Mouse (Mus musculus): ENCODE results near the gene Mixl1. TPM values are rescaled to one million over a fixed set of nuclear protein-coding genes. Genes with fewer than 3 reads are reported as not detected.
A peak's percentile ranks its signal among the peaks of the same experiment; 100 is the strongest.

The Mixl1 gene
- polyA plus RNA-seq (2015; fragmentation: Nextera tagmentation; extraction: Ambion mirVana): 0.34 and 0.46 TPM in 2 replicates

DNA sequence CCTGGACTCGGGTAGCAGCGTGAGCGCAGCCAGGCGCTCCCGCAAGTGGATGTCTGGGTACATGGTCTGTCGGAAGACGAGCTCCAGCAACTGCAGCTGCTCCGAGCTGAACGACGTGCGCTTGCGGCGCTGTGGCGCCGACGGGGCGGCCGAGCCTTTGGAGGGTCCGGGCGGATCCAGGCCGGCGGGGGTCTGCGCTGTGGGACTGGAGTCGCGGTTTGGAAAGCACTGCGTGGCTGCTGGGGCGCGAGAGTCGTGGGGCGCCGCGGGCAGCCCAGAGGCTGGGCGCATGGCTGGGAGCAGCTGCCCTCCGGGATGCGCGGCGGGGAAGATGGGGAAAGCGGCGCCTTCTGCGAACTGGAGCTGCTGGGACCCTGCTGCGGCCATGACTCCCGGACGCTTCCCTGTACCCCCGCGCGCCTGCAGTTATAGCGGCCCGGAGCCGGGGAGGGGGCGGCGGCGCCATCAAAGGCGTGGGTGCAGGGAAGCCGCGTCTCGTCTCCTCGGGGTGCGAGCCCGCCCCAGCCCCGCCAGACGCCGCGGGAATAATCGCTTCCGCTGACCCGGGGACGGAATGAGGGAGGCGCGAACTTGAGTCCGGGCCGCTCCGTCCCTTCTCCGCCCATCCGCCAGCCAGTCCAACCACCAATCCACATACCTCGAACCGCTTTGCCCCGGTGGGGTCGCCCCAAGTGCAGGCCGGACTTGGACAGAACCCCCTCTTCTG lies at the start of gene Mixl1:
Gene Mixl1, minus strand, starts transcription at position 409 of the 727 bp plus-strand sequence.
- peaks cover 64% of the 10 kb centered on the region for H3K27me3 ChIP-seq
- H3K4me3 ChIP-seq: peak within 1 kb of the TSS; percentile 53
- peak within 1 kb of the TSS; percentile 76 for H3K4me2 ChIP-seq (replicated peaks)
- peak within 1 kb of the TSS; percentile 62 for H3K9ac ChIP-seq
- peaks cover 12% of the 10 kb centered on the region for H3K4me1 ChIP-seq
- WGBS: under 1% methylated on average over 79 of the region's 79 CpGs
- peaks cover 10% of the 10 kb centered on the region for H3K36me3 ChIP-seq
- peak; percentile 71; the same call in 1 of the 2 replicates for ATAC-seq (ENCODE audit: low FRiP score, low read depth)
- no peaks in the 10 kb centered on the region for H3K9me3 ChIP-seq
- no peak within 1 kb of the TSS for H3K27ac ChIP-seq

DNA sequence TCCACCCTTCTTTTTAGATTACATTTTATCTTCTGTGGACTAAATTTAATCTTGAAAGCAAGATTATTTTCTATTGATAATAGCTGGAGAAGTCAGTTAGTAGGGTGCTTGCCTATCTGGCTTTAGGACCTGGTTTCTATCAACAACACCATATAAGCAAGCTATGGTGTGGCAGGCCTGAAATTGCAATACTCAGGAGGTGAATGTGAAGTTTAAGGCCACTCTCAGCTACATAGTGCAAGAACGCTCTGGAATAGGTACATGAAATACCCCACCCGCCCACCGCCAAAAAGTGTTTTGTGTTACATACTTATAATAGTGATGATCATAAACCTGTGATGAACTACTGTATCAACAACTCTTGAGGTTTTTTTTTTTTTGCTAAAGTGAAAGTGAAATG lies 32.4 kb upstream of the Mixl1 start:
- H3K4me3 ChIP-seq: no peak overlapping the region
- no peak overlapping the region for H3K4me2 ChIP-seq (replicated peaks)
- peaks cover 36% of the 10 kb centered on the region for H3K4me1 ChIP-seq
- ATAC-seq (ENCODE audit: low FRiP score, low read depth): no peak
- H3K9me3 ChIP-seq: no peaks in the 10 kb centered on the region
- no peaks in the 10 kb centered on the region for H3K27me3 ChIP-seq
- H3K9ac ChIP-seq: no peak overlapping the region
- no peak overlapping the region for H3K27ac ChIP-seq
- WGBS: 95% methylated on average over 3 of the region's 3 CpGs
- H3K36me3 ChIP-seq: peaks cover 9% of the 10 kb centered on the region

DNA sequence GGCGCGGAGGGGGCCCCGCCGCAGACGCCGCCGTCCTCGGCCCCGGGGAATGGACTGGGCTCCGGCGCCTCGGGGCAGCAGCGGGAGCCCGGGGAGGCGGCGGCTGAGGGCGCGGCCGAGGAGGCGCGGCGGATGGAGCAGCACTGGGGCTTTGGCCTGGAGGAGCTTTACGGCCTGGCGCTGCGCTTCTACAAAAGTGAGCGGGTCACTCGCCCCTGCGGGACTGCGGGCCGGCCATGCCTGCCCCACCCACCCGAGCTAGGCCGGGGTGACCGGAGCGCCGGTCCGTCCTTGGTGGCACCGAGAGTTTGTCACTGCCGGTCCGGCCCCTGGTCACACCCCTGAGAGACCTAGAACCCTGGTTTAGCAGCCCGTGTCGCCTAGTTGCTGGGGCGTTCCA lies 29.3 kb upstream of the Mixl1 start:
- Histone ChIP-seq H3K4me1 (peaks cover 36% of the 10 kb centered on the region), H3K4me2 (replicated peaks) (peak overlapping the region; percentile 81), H3K27ac (peak overlapping the region; percentile 93), H3K4me3 (peak overlapping the region; percentile 99), H3K9me3 (no peaks in the 10 kb centered on the region), H3K9ac (peak overlapping the region; percentile 99), H3K36me3 (no peaks in the 10 kb centered on the region), H3K27me3 (no peaks in the 10 kb centered on the region)
- WGBS: 0% methylated on average over 28 of the region's 42 CpGs
- ATAC-seq (ENCODE audit: low FRiP score, low read depth): peak; percentile 73

DNA sequence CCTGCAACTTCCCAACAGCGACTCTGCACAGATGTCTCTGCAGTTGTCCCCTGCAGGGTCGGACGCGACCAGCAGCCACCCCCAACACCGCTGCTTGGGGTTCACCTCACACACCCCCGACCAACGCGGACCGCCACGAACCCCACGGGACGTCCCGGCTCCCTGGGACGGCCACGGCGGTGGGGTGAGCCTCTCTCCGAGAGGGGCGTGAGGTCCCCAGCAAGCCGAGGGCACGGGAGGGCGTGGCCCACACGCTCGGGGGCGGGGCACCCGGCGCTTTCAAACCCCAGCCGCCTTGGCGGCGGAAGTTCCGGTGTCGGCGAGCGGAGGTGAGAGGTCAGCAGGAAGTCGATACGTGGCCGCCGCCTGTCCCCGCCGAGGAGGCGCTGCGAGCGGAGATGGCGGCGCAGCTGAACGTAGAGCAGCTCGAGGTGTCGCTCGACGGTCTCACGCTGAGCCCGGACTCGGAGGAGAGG lies 28.9 kb upstream of the Mixl1 start, which contains the start of gene Acbd3:
Gene Acbd3, plus strand, starts transcription at position 340 of the 476 bp plus-strand sequence.
- H3K4me2 ChIP-seq (replicated peaks): peak within 1 kb of the TSS; percentile 81
- H3K4me3 ChIP-seq: peak within 1 kb of the TSS; percentile 99
- 0% methylated on average over 52 of the region's 52 CpGs for WGBS
- peak within 1 kb of the TSS; percentile 99 for H3K9ac ChIP-seq
- peak within 1 kb of the TSS; percentile 93 for H3K27ac ChIP-seq
- H3K36me3 ChIP-seq: no peaks in the 10 kb centered on the region
- peaks cover 36% of the 10 kb centered on the region for H3K4me1 ChIP-seq
- no peaks in the 10 kb centered on the region for H3K27me3 ChIP-seq
- no peaks in the 10 kb centered on the region for H3K9me3 ChIP-seq
- ATAC-seq (ENCODE audit: low FRiP score, low read depth): peak; percentile 94

DNA sequence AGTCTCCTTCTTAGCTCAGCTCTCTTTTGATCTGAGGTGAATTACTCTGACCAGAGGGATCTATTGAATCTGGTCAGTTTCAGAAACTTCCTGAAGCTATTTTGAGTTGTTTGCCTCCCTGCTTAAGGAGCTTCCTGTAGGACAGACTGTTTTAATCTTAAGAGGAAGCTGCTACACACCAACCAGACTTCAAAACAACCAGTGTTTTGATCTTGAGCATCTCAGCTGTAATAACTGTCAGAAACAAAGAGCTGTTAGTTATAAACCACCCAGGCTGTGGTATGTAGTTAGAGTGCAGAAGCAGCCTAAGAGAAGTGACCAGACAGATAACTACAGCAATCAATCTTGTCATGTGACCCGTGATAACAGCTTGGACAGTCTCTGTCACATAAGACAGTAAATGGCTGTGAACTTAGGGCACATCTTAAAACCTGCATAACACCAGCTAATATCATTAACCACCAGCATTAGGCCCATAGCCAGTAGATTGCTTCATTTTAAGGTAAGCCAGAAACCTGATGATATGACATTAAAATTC lies 26.9 kb upstream of the Mixl1 start:
- no peaks in the 10 kb centered on the region for H3K27me3 ChIP-seq
- no peak overlapping the region for H3K4me3 ChIP-seq
- no peak overlapping the region for H3K9ac ChIP-seq
- H3K4me1 ChIP-seq: peaks cover 28% of the 10 kb centered on the region
- 24% methylated on average over 1 of the region's 1 CpGs for WGBS
- no peak for ATAC-seq (ENCODE audit: low FRiP score, low read depth)
- H3K4me2 ChIP-seq (replicated peaks): no peak overlapping the region
- H3K36me3 ChIP-seq: no peaks in the 10 kb centered on the region
- H3K27ac ChIP-seq: no peak overlapping the region
- no peaks in the 10 kb centered on the region for H3K9me3 ChIP-seq

DNA sequence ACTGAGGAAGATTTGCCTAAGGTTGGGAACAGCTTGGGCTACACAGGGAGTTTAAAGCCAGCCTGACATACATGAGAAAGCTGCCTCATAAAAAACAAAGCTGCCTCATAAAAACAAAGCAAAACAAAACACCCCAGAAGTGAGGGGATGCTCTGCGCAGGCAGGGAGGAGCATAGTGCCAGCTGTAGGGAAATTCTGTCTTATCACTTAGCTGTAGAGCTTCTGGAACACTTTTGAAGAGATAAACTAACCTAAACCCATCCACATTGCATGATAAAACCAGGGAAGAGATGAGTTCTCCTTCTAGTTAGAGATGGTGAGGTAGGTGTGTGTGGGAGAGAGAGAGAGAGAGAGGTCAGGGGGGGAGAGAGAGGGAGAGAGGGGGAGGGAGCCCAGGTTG lies 25.8 kb upstream of the Mixl1 start:
- H3K9me3 ChIP-seq: no peaks in the 10 kb centered on the region
- no peak overlapping the region for H3K4me3 ChIP-seq
- H3K36me3 ChIP-seq: no peaks in the 10 kb centered on the region
- no peak for ATAC-seq (ENCODE audit: low FRiP score, low read depth)
- H3K4me1 ChIP-seq: peaks cover 18% of the 10 kb centered on the region
- H3K4me2 ChIP-seq (replicated peaks): no peak overlapping the region
- no peaks in the 10 kb centered on the region for H3K27me3 ChIP-seq
- H3K27ac ChIP-seq: no peak overlapping the region
- no peak overlapping the region for H3K9ac ChIP-seq
- WGBS: 50% methylated on average over 1 of the region's 1 CpGs

DNA sequence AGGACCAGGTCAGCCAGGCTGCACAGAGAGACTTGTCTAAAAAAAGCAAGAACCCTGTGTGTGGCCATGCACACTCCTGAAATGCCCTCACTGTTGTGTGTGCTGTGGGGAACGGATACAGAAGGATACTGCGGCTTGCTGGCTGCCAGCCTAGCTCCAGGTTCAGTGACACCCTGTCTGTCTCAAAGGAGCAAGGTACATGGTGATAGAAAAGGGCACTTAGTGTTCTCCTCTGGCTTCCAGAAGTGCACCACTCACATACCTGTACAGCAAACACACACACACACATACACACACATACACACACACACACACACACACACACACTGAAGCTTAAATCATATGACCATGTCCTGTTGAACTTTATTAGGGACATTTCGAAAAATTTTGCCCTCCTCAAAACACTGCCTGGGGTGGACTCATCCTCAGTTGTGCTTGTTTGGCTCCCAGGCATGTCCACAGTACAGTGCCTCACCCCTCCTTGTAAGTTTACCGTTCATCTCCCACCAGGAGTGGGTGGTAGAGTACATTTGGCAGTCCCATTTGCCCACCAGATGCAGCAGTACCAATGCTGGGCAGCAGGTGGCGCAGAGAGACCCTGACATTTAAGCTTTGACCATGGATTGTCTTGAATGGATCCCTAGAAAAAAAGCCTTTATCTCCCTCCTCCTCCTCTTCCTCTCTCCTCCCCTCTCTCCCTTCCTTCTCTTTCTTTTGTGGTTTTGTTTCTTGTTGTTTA lies 23.3 kb upstream of the Mixl1 start:
- Histone ChIP-seq H3K9ac (no peak overlapping the region), H3K27ac (no peak overlapping the region), H3K4me3 (no peak overlapping the region), H3K4me2 (replicated peaks) (no peak overlapping the region), H3K36me3 (no peaks in the 10 kb centered on the region), H3K27me3 (no peaks in the 10 kb centered on the region), H3K9me3 (no peaks in the 10 kb centered on the region), H3K4me1 (peaks cover 5% of the 10 kb centered on the region)
- 49% methylated on average over 5 of the region's 5 CpGs for WGBS
- ATAC-seq (ENCODE audit: low FRiP score, low read depth): no peak

DNA sequence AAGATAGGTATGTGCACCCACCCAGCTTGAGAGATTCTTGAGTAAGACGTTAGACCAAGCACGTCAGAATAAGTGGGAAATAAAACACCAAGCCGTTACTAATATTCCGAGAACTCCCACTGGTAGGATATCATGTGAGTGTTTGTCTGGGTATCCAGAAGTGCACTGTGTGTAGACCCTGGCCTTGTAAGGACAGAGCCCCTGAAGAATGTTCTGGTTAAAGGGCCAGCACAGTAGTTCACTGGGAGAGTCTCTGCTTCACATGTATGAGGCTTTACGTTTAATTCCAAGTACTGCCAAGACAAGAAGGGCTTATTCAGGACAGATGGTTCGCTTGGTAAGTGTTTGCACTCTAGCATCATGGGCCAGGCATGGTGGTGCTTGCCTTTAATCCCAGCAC lies 22.6 kb upstream of the Mixl1 start:
- Histone ChIP-seq H3K4me3 (no peak overlapping the region), H3K9ac (no peak overlapping the region), H3K27me3 (no peaks in the 10 kb centered on the region), H3K36me3 (no peaks in the 10 kb centered on the region), H3K4me1 (no peaks in the 10 kb centered on the region), H3K27ac (no peak overlapping the region), H3K9me3 (no peaks in the 10 kb centered on the region), H3K4me2 (replicated peaks) (no peak overlapping the region)
- no peak for ATAC-seq (ENCODE audit: low FRiP score, low read depth)
- 89% methylated on average over 6 of the region's 6 CpGs for WGBS

DNA sequence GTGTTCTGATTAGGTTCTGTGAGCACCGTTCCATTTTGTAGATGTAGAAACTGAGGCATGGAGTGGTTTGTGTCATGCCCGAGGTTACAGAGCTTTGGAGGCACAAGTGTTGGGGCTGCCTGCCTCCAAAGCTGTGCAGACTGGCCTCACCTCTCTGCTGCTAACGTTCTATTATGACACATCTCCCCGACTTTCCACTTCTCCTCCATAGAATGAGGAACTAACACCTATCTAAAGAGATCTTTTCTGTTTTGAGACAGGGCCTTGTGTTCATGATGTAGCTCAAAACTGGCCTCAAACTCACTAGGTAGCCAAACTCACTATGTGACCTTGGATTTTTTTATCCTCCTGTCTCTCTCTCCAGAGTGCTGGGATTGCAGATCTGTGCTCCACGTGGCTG lies 21.9 kb upstream of the Mixl1 start:
- Histone ChIP-seq H3K9me3 (no peaks in the 10 kb centered on the region), H3K27ac (no peak overlapping the region), H3K4me2 (replicated peaks) (no peak overlapping the region), H3K9ac (no peak overlapping the region), H3K4me3 (no peak overlapping the region), H3K4me1 (no peaks in the 10 kb centered on the region), H3K36me3 (no peaks in the 10 kb centered on the region), H3K27me3 (0 out of 2 replicates have a peak, but pooled peaks cover 2% of the 10 kb centered on the region)
- 79% methylated on average over 5 of the region's 5 CpGs for WGBS
- ATAC-seq (ENCODE audit: low FRiP score, low read depth): no peak

DNA sequence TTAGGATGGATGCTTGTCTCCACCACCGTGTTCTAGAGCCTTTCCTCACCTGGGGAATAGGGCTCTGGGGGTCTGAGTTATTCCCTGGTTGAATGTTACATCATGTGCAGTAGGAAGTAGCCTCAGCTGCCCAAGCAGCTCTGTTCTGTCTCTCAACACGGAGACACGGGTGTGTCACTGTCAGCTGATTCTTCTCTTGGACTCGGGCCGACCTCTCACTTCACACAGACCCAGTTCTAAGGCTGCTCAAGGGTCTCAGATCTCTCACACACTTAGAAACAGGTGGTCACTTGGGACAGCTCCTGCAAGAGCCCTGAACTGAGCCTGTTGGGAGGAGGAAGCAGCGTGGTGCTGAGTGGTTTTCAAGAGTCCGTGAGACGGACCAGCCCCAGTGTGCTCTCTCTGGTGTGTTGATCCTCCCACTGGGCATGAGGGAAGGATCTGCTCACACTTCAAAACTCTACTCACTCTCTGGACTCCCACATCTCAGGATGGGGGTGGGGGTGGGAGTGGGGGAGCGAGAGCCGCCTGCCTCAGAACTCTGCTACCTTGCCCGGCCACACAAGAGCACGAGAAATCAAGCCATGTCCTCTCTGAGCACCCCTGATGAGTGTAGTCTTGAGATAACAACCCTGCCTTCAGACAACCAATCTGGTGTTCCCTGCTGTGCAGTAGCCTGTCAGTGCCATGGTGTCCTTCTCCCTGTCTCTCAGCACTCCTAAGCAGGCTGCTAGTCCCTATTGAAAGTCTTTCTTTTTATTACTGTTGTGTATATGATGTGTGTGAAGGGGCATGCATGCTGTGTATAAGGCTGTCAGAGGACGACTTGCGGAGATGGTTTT lies 12.3 kb upstream of the Mixl1 start:
- no peak overlapping the region for H3K4me2 ChIP-seq (replicated peaks)
- WGBS: 64% methylated on average over 14 of the region's 14 CpGs
- no peaks in the 10 kb centered on the region for H3K9me3 ChIP-seq
- no peaks in the 10 kb centered on the region for H3K4me1 ChIP-seq
- no peak overlapping the region for H3K4me3 ChIP-seq
- H3K9ac ChIP-seq: no peak overlapping the region
- H3K27me3 ChIP-seq: 0 out of 2 replicates have a peak, but pooled peaks cover 2% of the 10 kb centered on the region
- no peak overlapping the region for H3K27ac ChIP-seq
- no peaks in the 10 kb centered on the region for H3K36me3 ChIP-seq
- ATAC-seq (ENCODE audit: low FRiP score, low read depth): no peak

DNA sequence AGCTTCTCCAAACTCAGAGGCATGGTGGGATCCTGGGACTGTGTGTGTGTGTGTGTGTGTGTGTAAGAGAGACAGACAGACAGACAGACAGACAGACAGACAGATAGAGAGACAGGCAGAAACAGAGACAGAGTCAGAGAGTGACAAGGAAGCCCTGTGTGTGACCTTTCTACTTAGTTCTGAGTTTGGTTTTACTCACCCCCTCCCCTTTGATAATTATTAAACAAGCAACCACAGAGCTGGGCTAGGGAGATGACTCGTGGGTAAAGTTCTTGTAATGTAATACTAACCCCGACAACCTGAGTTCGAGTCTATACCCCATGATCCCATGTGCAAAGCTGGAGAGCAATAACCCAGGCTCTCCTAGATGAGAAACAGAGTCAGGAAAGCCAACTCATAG lies 11.0 kb upstream of the Mixl1 start:
- 0 out of 2 replicates have a peak, but pooled peaks cover 2% of the 10 kb centered on the region for H3K27me3 ChIP-seq
- 68% methylated on average over 3 of the region's 3 CpGs for WGBS
- H3K4me2 ChIP-seq (replicated peaks): no peak overlapping the region
- no peak overlapping the region for H3K27ac ChIP-seq
- H3K36me3 ChIP-seq: no peaks in the 10 kb centered on the region
- H3K4me3 ChIP-seq: no peak overlapping the region
- ATAC-seq (ENCODE audit: low FRiP score, low read depth): no peak
- no peak overlapping the region for H3K9ac ChIP-seq
- no peaks in the 10 kb centered on the region for H3K9me3 ChIP-seq
- peaks cover 9% of the 10 kb centered on the region; the same call in 1 of the 2 replicates for H3K4me1 ChIP-seq
